Mouse (Mus musculus): Measurements from ENCODE around the gene Rln1. TPM values are rescaled to one million over a fixed set of nuclear protein-coding genes. Genes with fewer than 3 reads are reported as not detected.

Gene Rln1
- polyA plus RNA-seq (2016; fragmentation: Nextera tagmentation; extraction: Ambion mirVana) = 0.37 and 0.81 TPM in 2 replicates

DNA sequence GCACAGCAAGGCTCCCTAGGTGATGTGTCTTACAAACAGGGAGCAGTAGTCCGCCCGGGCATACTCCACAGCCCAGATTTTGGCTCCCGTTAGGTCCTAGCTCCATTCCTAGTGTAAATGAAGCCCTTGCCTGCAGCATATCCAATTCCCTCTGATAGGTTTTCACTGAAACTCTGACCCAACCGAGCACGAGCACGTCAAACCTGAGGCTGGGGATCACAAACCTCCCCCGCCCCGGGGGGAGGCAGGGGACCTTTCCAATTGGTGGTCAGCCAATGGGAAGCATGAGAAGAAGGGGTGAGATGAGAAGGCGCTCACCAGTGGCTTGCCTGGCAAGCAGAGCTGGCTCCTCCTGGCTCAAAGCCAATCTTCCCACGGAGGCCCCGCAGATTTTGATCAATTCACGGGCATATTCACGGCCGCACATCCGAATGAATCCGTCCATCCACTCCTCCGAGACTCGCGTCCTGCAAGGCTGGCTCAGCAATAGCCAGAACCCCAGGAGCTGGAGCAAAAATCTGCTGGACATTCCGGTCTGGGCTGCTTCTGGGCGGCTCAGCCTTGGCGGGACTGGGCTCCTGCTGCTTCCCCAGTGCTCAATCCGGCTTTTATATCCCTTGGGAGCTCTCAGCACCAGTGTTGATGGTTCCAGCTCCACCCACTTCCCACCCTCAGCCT, at the start of gene Rln1:
TSS of gene Rln1 (minus strand) at position 603 of the 678 bp plus-strand sequence.
- peak within 1 kb of the TSS; percentile 84 for H3K27ac ChIP-seq
- H3K27me3 ChIP-seq (ENCODE audit: poor library complexity, severe bottlenecking) = peaks cover 26% of the 10 kb centered on the region
- WGBS = 3% methylated on average over 23 of the region's 23 CpGs
- peaks cover 11% of the 10 kb centered on the region for H3K4me1 ChIP-seq
- peak; percentile 49 for DNase-seq (ENCODE audit: extremely low spot score, low spot score)
- no peaks in the 10 kb centered on the region for H3K36me3 ChIP-seq (replicated peaks)
- peak within 1 kb of the TSS; percentile 55 for H3K4me3 ChIP-seq
- H3K9me3 ChIP-seq = no peaks in the 10 kb centered on the region

DNA sequence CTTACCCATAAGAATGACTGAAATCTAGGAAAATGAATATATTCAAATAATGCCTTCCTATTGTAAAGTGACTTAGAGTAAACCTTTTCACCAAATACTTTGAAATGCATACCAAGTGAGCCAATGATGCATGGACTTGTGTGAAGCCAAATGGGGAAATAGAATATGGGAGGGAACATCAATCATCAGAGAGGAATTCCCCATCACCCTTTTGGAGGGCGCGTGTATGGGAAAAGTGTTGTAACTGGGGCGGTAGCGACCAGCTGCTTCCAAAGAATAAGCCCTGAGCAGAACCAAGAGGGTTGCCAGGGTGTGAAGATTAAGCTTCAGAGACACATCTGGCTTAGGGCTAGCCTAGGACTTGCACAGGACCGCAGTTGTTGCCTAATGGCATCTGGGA, 48.9 kb upstream of the Rln1 start:
- Histone ChIP-seq H3K9me3 (no peaks in the 10 kb centered on the region), H3K4me3 (no peak overlapping the region), H3K27me3 (ENCODE audit: poor library complexity, severe bottlenecking) (no peaks in the 10 kb centered on the region), H3K36me3 (replicated peaks) (no peaks in the 10 kb centered on the region), H3K27ac (no peak overlapping the region), H3K4me1 (no peaks in the 10 kb centered on the region)
- WGBS = 96% methylated on average over 5 of the region's 5 CpGs
- no peak for DNase-seq (ENCODE audit: extremely low spot score, low spot score)

DNA sequence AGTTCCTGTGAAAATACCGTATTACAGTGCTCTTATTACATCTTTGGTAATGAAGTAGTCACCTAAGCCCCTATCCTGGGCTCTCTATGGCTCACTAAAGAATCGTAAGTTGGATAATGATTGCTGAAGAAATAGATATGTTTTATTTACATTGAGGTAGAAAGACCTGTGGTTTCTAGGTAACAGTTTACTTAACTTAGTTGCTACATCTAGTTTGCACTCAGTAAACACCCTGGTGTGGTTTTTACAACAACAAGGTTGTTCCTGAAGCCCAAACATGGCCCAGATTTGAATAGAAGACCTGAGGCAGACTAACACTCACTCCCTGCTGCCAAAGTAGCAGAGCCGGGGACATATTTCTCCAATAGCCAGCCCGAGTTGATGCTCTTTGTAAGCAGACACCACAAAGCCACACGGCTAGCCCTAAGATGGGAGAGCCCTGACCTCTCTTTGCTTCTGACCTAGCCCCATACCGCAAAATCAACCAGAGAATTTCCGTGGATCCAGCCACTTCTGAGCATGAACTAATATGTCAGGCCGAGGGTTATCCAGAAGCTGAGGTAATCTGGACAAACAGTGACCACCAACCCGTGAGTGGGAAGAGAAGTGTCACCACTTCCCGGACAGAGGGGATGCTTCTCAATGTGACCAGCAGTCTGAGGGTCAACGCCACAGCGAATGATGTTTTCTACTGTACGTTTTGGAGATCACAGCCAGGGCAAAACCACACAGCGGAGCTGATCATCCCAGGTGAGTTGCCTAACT, 45.6 kb upstream of the Rln1 start:
- Histone ChIP-seq H3K4me1 (no peaks in the 10 kb centered on the region), H3K9me3 (no peaks in the 10 kb centered on the region), H3K27me3 (ENCODE audit: poor library complexity, severe bottlenecking) (no peaks in the 10 kb centered on the region), H3K4me3 (no peak overlapping the region), H3K27ac (no peak overlapping the region), H3K36me3 (replicated peaks) (no peaks in the 10 kb centered on the region)
- DNase-seq (ENCODE audit: extremely low spot score, low spot score) = no peak
- 89% methylated on average over 14 of the region's 14 CpGs for WGBS

DNA sequence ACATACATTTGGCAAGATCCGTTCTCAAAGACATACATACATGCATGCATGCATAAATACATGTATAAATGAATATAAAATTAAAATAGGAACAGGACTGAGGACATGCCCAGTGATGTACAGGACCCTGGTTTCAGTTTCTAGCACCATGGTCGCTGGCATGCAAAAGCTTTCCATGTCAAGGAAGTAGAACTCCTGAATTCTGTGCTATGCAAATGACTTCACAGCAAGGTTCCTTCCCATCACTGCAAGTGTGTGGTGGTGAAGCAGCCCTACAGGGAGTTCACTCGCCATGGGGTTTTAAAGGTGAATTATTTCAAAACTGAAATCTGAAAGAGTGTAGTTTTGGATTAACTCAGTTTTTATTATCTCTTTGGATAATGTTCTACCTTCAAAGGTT, 41.9 kb upstream of the Rln1 start:
- no peak for DNase-seq (ENCODE audit: extremely low spot score, low spot score)
- no peaks in the 10 kb centered on the region for H3K36me3 ChIP-seq (replicated peaks)
- H3K4me3 ChIP-seq = no peak overlapping the region
- H3K27me3 ChIP-seq (ENCODE audit: poor library complexity, severe bottlenecking) = no peaks in the 10 kb centered on the region
- H3K4me1 ChIP-seq = 0 out of 2 replicates have a peak, but pooled peaks cover 3% of the 10 kb centered on the region
- 83% methylated on average over 3 of the region's 3 CpGs for WGBS
- no peaks in the 10 kb centered on the region for H3K9me3 ChIP-seq
- no peak overlapping the region for H3K27ac ChIP-seq

DNA sequence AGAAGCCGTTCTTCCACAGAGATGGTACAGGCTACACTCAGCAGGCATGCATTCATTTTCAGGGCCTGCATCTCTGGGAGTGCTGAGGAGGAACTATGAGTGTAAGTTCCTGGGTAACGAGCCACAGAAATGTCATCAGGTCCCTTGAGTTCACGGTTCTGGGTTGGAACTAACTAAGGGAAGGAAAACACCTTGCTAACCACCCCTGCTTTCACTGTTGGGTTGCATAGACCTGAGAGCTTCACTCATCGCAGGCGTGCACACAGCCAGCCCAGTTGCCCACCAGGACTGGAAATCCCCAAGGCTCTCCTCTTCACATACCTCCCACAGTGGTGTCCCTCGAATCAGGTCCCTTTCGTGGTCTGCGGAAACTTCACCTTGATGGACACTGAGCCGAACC, 40.5 kb upstream of the Rln1 start:
- H3K36me3 ChIP-seq (replicated peaks) = no peaks in the 10 kb centered on the region
- H3K27me3 ChIP-seq (ENCODE audit: poor library complexity, severe bottlenecking) = no peaks in the 10 kb centered on the region
- H3K27ac ChIP-seq = no peak overlapping the region
- H3K4me1 ChIP-seq = 0 out of 2 replicates have a peak, but pooled peaks cover 3% of the 10 kb centered on the region
- no peak for DNase-seq (ENCODE audit: extremely low spot score, low spot score)
- H3K9me3 ChIP-seq = no peaks in the 10 kb centered on the region
- H3K4me3 ChIP-seq = no peak overlapping the region
- WGBS = 91% methylated on average over 9 of the region's 9 CpGs

DNA sequence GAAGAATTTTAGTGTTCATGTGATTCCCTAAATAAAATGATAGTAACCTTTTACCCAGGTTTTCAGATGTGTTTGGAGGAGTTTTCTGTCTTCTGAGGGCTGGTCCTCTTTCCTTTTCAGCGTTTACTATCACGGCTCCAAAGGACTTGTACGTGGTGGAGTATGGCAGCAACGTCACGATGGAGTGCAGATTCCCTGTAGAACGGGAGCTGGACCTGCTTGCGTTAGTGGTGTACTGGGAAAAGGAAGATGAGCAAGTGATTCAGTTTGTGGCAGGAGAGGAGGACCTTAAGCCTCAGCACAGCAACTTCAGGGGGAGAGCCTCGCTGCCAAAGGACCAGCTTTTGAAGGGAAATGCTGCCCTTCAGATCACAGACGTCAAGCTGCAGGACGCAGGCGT, 39.0 kb upstream of the Rln1 start:
- Histone ChIP-seq H3K27me3 (ENCODE audit: poor library complexity, severe bottlenecking) (0 out of 2 replicates have a peak, but pooled peaks cover 5% of the 10 kb centered on the region), H3K9me3 (no peaks in the 10 kb centered on the region), H3K4me3 (no peak overlapping the region), H3K36me3 (replicated peaks) (no peaks in the 10 kb centered on the region), H3K27ac (no peak overlapping the region), H3K4me1 (0 out of 2 replicates have a peak, but pooled peaks cover 3% of the 10 kb centered on the region)
- 46% methylated on average over 11 of the region's 11 CpGs for WGBS
- DNase-seq (ENCODE audit: extremely low spot score, low spot score) = no peak

DNA sequence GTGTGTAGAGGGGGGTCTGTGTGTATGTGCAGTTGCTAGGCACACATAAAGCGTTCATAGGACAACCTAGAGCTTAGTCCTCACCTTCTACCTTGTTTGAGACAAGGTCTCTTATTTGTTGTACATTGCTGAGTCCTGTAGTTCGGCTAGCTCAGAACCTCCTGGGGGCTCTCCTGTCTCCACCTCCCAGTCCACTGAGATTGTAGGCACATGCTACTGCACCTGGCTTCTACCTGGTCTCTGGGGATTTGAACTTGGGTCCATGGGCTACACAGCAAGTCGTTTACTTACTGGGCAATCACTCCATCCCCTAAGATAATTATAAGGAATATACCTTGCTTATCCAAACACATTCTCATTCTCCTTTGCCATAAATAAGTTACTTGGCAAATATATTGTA, 38.2 kb upstream of the Rln1 start:
- Histone ChIP-seq H3K27me3 (ENCODE audit: poor library complexity, severe bottlenecking) (peaks cover 14% of the 10 kb centered on the region; the same call in 1 of the 2 replicates), H3K4me1 (peaks cover 3% of the 10 kb centered on the region; the same call in 1 of the 2 replicates), H3K27ac (no peak overlapping the region), H3K9me3 (no peaks in the 10 kb centered on the region), H3K4me3 (no peak overlapping the region), H3K36me3 (replicated peaks) (no peaks in the 10 kb centered on the region)
- DNase-seq (ENCODE audit: extremely low spot score, low spot score) = no peak
- 94% methylated on average over 3 of the region's 3 CpGs for WGBS

DNA sequence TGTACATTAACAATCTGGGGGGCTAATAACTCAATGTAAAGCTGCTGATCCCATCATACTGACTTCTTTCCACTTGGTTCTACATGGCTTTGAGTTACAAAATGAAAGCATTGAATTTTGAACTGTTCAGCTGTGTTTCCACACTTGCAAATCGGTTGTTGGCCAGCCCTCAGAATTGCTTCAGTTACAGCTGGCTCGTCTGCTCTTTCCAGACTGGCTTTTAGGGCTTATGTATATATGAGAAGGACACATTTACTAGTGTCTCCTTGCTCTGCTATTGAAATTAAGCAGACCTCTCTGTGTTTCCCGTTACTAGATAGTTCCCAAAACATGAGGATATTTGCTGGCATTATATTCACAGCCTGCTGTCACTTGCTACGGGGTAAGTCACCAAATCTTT, 37.7 kb upstream of the Rln1 start:
- Histone ChIP-seq H3K4me1 (peaks cover 8% of the 10 kb centered on the region), H3K27me3 (ENCODE audit: poor library complexity, severe bottlenecking) (peaks cover 18% of the 10 kb centered on the region; the same call in 1 of the 2 replicates), H3K36me3 (replicated peaks) (no peaks in the 10 kb centered on the region), H3K4me3 (no peak overlapping the region), H3K27ac (no peak overlapping the region), H3K9me3 (no peaks in the 10 kb centered on the region)
- no peak for DNase-seq (ENCODE audit: extremely low spot score, low spot score)
- WGBS = 88% methylated on average over 4 of the region's 4 CpGs

DNA sequence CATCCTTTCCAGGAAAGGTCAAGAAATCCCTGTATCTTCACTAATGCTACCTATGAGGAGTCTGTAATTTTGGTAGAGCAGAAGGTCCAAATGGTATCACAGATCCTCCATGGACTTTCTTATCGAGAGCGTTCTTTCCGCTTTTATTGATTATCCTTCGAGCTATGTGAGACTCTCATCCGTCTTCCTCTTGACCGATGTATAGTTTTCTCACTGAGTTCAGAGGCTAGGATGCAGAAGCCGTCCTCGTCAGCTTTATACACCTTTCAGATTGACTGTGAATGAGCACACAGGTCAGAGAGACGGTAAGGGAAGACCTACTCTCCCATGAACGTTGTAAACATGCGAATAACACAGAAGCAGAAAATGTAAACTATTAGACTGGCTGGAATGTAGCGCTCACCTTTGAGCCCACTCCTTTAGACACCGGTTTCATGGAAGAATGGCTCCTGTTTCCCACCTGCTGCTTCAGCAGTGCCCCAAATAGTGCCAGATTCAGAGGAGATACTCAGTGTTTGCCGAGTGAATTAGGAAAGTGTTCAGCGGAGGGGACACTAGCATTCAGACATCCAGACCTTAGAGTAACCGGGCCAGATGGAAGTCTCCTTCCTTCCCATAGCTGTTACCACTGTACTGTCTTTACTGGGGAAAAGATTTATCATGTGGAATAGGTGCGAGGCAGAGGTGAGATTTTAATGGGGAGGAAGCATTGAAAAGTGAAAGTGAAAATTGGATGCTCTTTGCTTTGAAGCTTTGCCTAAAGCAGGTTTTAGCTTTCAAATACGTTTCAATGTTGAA, 37.0 kb upstream of the Rln1 start:
- DNase-seq (ENCODE audit: extremely low spot score, low spot score) = no peak
- no peak overlapping the region for H3K27ac ChIP-seq
- no peaks in the 10 kb centered on the region for H3K9me3 ChIP-seq
- H3K4me1 ChIP-seq = peaks cover 13% of the 10 kb centered on the region
- WGBS = 87% methylated on average over 18 of the region's 18 CpGs
- H3K4me3 ChIP-seq = no peak overlapping the region
- peaks cover 24% of the 10 kb centered on the region; the same call in 1 of the 2 replicates for H3K27me3 ChIP-seq (ENCODE audit: poor library complexity, severe bottlenecking)
- no peaks in the 10 kb centered on the region for H3K36me3 ChIP-seq (replicated peaks)

DNA sequence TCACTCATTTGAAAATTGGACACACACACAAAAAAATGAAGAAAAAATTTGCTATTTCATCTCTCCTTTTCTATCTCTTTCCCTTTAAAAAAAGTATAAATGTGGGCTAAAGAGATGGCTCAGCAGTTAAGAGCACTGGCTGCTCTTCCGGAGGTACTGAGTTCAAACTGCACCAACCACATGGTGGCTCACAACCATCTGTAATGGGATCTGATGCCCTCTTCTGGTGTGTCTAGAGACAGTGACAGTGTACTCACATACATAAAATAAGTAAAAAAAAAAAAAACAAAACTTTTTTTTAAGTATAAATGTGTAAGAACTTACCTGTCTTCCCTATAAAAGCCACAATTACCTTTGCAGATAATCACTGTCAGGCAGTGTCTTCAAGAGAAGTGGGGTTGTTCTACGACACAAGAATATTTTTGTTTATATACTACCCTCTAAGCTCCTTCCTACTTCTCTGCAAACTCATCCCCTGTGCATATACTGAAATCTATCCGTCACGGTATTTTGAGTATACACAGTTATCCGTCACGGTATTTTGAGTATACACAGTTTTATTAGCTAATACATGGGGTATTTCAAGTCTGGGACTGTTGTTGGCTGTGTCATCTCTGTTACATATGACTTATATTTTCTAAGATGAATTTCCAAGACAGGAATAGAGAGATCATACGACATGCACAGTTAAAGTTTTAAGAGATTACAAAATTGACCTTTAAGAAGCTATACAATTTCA, 36.2 kb upstream of the Rln1 start:
- Histone ChIP-seq H3K27me3 (ENCODE audit: poor library complexity, severe bottlenecking) (peaks cover 31% of the 10 kb centered on the region), H3K27ac (no peak overlapping the region), H3K4me3 (no peak overlapping the region), H3K4me1 (peaks cover 13% of the 10 kb centered on the region), H3K36me3 (replicated peaks) (no peaks in the 10 kb centered on the region), H3K9me3 (no peaks in the 10 kb centered on the region)
- no peak for DNase-seq (ENCODE audit: extremely low spot score, low spot score)
- WGBS = 90% methylated on average over 7 of the region's 7 CpGs

DNA sequence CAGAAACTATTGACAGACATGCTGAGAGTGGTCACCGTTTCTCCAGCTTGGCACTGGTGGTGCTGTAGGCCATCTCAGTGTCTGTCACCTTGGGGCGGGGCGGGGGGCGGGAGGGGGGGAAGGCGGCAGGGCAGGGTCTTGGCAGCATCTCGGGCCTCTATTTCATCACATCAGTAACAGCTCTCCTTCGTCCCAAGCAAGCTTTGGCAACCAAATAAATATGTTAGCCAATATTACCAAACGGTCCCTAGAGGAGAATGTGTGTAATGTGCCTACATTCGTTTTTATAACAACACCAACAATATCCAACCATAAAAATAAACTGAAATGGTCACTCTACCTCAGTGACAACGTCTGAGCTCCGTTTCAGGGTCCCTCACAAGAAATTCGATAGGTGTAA, 35.6 kb upstream of the Rln1 start:
- Histone ChIP-seq H3K4me3 (no peak overlapping the region), H3K4me1 (peaks cover 13% of the 10 kb centered on the region), H3K36me3 (replicated peaks) (no peaks in the 10 kb centered on the region), H3K9me3 (no peaks in the 10 kb centered on the region), H3K27me3 (ENCODE audit: poor library complexity, severe bottlenecking) (peaks cover 32% of the 10 kb centered on the region), H3K27ac (no peak overlapping the region)
- WGBS = 82% methylated on average over 12 of the region's 12 CpGs
- DNase-seq (ENCODE audit: extremely low spot score, low spot score) = no peak

DNA sequence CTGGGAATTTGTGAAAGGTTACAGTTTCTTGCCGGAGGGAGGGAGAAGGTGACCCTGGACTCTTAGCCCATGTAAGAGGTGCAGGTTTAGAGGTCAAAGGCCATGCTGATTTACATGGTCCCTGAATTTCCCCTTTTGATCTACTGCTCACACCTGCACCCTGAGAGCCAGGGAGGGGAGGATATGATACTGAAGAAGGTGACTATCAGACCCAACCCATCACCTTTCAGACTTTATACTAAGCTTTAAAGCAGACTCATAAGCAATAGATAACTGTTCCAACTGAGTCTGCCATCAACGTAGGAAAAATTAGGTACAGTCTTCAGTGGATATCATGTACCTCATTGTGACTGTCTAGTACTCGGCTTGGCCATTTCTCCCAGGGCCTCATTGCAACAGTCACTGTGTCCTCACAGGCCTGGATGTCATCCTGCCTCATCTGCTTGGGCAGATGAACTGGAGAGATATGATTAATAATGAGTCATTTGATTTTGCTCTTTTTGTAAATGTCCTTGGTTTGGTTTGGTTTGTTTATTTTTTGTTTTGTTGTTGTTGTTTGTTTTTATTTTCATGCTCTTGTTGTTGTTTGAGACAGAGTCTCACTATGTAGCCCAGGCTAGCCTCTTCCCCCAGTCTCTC, 34.3 kb upstream of the Rln1 start:
- WGBS = 78% methylated on average over 3 of the region's 3 CpGs
- Histone ChIP-seq H3K36me3 (replicated peaks) (no peaks in the 10 kb centered on the region), H3K4me3 (no peak overlapping the region), H3K27me3 (ENCODE audit: poor library complexity, severe bottlenecking) (peaks cover 40% of the 10 kb centered on the region), H3K4me1 (peaks cover 13% of the 10 kb centered on the region), H3K27ac (no peak overlapping the region), H3K9me3 (no peaks in the 10 kb centered on the region)
- no peak for DNase-seq (ENCODE audit: extremely low spot score, low spot score)
